Mouse (Mus musculus) spleen, adult 2 months (tissue): ENCODE measurements around the gene Notum.

Experiments
- CTCF ChIP-seq: fragments of 200-500 bp; IDR thresholded peaks from 2 replicates; pipeline ENCODE4 v1.5.1; 2011; ENCODE audit warnings: mild to moderate bottlenecking, inconsistent platforms; ENCODE audit not compliant: insufficient read depth, insufficient read length, insufficient replicate concordance; ENCODE audit errors: extremely low read depth
- POLR2A ChIP-seq: fragments of 200-500 bp; IDR thresholded peaks from 2 replicates; pipeline ENCODE4 v1.6.1; 2011; ENCODE audit warnings: low read depth, low read length, inconsistent platforms

GRCm38 (mm10) chr11:120658876-120659410, 2.0 kb downstream of the Notum start:
- peak; percentile 79; the same call in 1 of the 2 replicates for TF ChIP-seq CTCF
- TF ChIP-seq POLR2A, result no peak
